Mouse (Mus musculus) kidney, adult 2 months (tissue): ENCODE data around the gene Dennd2a.

Experiments
- CTCF ChIP-seq: fragments of 200-500 bp; conservative IDR thresholded peaks from 2 replicates; pipeline ENCODE4 v1.5.1; 2011; ENCODE audit warnings: low read depth, mild to moderate bottlenecking, control low read depth, low read length, moderate library complexity, mixed read lengths; ENCODE audit not compliant: insufficient read depth, insufficient read length
- POLR2A ChIP-seq: fragments of 200-500 bp; IDR thresholded peaks from one replicate; pipeline ENCODE4 v1.6.1; 2011; ENCODE audit warnings: low read depth, low read length, control low read depth

DNA sequence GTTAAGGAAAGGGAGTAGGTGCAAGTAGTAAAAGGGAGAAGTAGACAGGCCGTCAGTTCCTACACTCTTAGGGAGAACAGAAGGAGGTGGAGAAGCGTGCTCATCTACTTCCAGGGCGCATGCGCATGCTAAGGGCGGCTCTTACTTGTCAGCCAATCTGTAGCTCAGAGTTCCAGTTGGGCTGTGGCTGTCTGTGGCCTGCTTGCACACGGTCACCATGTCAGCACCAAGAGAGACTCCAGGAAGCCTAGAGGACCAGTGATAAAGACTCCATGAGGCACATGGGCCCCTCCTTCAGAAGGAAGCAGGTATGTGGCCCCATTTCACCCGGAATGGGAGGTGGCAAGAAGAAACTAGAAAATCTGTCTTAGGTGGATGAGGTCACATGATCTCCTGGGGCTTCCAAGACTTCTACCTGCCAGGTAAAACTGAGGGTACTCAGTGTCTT, 30.3 kb downstream of the Dennd2a start:
- TF ChIP-seq POLR2A (no peak), CTCF (no peak)
